8 mouse cellular contexts compared by ENCODE assay signal in the genomic region with DNA sequence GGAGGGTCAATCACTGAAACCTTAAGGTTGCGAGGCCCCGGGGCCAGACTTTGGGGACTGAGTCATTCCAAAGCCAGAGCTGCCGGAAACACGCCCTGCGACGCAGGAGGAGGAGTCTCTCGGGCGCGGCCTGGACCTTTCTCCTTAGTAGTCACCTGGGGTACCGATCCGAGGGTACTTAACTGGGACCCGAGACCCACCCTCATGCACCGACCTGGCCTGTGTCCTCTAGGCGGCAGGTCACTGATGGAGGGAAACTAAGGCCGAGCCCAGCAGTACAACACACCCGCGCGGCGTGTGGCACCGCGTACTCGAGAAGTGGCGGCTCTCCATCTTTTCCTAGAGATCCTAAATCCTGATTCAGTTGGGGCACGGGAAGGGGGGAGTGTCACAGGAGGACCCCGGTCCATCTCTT. TPM values are rescaled to one million over a fixed set of nuclear protein-coding genes. Genes with fewer than 3 reads are reported as not detected.
A peak's percentile ranks its signal among the peaks of the same experiment; 100 is the strongest.
DNase-seq lines count a peak whose midpoint lies in the region; ATAC-seq lines count a peak whose summit lies in the region.

No protein-coding gene starts in this region.

- peaks cover 37% of the 10 kb centered on the region for H3K36me3 ChIP-seq in hindbrain, embryonic 10.5 days

- peaks cover 13% of the 10 kb centered on the region for H3K9me3 ChIP-seq in hindbrain, embryonic 10.5 days

- peak overlapping the region; percentile 76 for H3K4me3 ChIP-seq in hindbrain, embryonic 10.5 days

- H3K27me3 ChIP-seq in hindbrain, embryonic 10.5 days (ENCODE audit: insufficient read depth, poor library complexity, severe bottlenecking) = peaks cover 6% of the 10 kb centered on the region; the same call in 1 of the 2 replicates

- DNase-seq in Muller cell, postnatal 12 days (ENCODE audit: inconsistent ontology term) = peak; percentile 79
- DNase-seq in cerebellum, adult 18-20 months = peak; percentile 68 to 70
- DNase-seq in hindbrain, embryonic 10.5 days (ENCODE audit: low spot score) = no peak
- peak; percentile 39 to 40 for DNase-seq in layer of hippocampus, postnatal 25 days (ENCODE audit: extremely low spot score in 1 of 2, low spot score in 1 of 2)
- peak; percentile 72 for DNase-seq in lung, postnatal 25 days (ENCODE audit: low spot score)
- peak; percentile 49 to 50 for DNase-seq in right cerebral cortex, postnatal 36 days (ENCODE audit: low spot score in 2 of 2)
- peak; percentile 50 to 74 for DNase-seq in urinary bladder, postnatal 4 days (ENCODE audit: low spot score in 2 of 2)

- H3K27ac ChIP-seq in hindbrain, embryonic 10.5 days = peak overlapping the region; percentile 97

- under 1% methylated on average over 25 of the region's 25 CpGs for WGBS in hindbrain, embryonic 10.5 days

- peaks cover 38% of the 10 kb centered on the region for H3K4me1 ChIP-seq in hindbrain, embryonic 10.5 days (replicated peaks)

- peak; percentile 56 for ATAC-seq in frontal cortex, adult (ENCODE audit: low TSS enrichment)

RNA-seq across cellular contexts. Expression of a gene that starts 0.7 kb away (rescaled TPM):
- 411 and 413 TPM in 2 replicates for polyA plus RNA-seq in hindbrain, embryonic 10.5 days (2016; fragmentation: Nextera tagmentation; extraction: Ambion mirVana)
- 100 to 1,000 TPM; 108 to 121 TPM for total RNA-seq in layer of hippocampus, postnatal 25 days (2021)

RNA-seq across cellular contexts. Expression of a gene that starts 39.5 kb away (rescaled TPM):
- polyA plus RNA-seq in hindbrain, embryonic 10.5 days (2016; fragmentation: Nextera tagmentation; extraction: Ambion mirVana) = 0.24 and 0.36 TPM in 2 replicates
- under 1 TPM; 0.39 to 0.42 TPM for total RNA-seq in layer of hippocampus, postnatal 25 days (2021)

RNA-seq across cellular contexts. Expression of a gene that starts 53.4 kb away (rescaled TPM):
- not detected in 2 replicates for polyA plus RNA-seq in hindbrain, embryonic 10.5 days (2016; fragmentation: Nextera tagmentation; extraction: Ambion mirVana)
- total RNA-seq in layer of hippocampus, postnatal 25 days (2021) = not detected
